Mouse (Mus musculus): ENCODE measurements around the gene N4bp2l2.
"Not testable (repeated sequence)": the region's sequence is repeated elsewhere in the genome, so short reads cannot be mapped to it uniquely, and the experiment has no call there.

Gene N4bp2l2

DNA sequence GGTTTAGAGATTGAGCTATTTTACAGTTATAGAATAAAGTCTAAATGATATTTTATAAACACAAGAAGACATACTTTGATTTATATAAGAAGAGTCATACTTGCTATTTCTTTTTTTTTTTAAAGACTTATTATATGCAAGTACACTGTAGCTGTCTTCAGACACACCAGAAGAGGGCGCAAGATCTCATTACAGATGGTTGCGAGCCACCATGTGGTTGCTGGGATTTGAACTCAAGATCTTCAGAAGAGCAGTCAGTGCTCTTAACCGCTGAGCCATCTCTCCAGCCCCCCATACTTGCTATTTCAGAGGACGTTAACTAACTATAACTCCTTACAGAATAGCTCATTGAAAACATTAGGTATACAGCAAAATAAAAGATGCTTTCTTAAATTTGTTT is 22.6 kb downstream of the N4bp2l2 start:
- not testable (repeated sequence) for DNase-seq (ENCODE audit: low spot score)

DNA sequence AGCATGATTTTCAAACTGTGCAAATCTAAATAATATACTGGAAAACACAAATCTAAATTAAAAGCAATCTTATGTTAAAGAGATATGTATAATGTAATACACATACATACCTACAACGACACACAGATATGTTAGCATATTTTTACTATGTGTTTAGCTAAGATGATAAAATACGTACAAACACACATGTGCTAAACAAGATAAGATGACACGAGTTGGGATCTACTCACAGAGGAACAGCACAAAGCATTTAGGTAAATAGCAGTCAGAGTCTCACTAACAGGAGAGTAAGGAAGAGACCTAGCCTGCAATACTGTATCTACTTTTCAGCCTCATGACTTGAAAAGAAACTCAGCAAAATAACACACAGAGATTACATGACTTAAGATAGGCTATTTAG is 24.5 kb downstream of the N4bp2l2 start:
- DNase-seq (ENCODE audit: low spot score) = no peak

DNA sequence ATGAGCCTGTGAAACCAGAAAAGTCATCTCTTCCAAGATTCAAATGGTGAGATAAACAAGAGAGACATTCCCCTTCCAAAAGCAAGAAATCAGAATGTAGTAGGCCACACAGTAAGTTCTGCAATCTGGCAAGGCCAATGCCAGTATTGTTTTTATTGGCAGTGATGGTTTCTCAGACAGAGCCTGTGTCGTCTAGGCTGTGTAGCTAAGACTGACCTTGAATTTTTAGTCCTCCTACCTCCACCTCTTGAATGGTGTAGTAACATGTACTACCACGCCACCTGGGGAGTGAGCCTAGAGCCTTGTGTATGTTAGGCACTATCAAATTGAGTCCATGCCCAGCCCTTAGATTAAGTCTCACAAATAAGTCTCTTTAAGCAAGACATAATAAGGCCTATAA is 36.3 kb downstream of the N4bp2l2 start:
- DNase-seq (ENCODE audit: low spot score) = no peak

DNA sequence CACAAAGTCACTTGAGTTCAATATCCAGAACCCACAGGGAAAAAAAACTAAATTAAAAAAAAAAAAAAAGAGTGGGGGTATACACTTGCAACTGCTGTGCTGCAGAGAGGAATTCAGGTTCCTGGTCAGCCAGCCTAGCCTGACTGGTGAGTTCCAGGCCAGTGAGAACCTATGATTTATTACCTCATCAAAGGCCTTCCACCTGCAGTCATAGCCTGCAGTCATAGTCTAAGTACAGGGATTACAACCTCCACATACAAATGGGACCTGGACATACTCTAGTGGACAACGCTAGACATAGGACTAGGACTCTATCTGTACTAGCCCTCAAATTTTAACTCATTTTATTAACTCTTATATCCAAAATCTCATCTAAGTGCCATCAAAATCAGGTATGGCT is 36.7 kb downstream of the N4bp2l2 start:
- DNase-seq (ENCODE audit: low spot score) = no peak

DNA sequence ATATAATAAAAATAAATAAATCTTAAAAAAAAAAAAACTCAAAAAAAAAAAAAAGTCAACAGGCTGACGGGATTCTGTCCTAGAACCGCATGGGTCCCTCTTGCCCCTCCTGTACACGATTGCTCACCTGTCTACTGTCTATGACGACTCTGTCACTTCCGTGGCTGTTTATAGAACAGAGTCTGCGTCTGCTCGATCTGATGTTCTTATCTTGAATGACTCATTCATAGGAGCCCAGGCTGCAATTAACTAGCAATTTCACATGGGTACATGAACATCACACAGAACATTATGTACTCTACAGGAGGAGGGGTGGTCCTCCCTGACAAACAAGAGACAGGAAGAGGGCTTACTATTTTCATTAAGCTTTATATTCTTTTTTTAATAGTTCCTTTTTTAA is 40.5 kb downstream of the N4bp2l2 start:
- DNase-seq (ENCODE audit: low spot score) = no peak

DNA sequence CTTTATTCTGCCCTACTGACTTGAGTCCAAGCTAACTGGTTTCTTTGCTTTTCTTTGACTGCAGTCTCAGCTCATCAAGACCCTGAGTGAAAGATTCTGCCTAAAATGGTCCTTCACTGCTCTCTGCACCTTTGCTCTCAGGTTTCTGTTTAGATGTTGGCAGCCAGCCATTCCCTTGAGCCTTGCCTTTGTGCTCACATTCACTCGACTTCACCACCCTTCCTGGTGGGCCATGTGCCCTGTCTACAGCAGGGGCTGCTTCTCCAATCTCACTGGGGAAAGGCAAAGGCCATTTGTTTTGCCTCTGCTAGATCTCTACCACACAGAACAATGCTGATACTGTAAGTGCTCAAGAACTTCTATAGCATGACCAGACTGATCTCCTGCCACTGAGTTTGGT is 43.2 kb downstream of the N4bp2l2 start:
- peak; percentile 16 for DNase-seq (ENCODE audit: low spot score)

DNA sequence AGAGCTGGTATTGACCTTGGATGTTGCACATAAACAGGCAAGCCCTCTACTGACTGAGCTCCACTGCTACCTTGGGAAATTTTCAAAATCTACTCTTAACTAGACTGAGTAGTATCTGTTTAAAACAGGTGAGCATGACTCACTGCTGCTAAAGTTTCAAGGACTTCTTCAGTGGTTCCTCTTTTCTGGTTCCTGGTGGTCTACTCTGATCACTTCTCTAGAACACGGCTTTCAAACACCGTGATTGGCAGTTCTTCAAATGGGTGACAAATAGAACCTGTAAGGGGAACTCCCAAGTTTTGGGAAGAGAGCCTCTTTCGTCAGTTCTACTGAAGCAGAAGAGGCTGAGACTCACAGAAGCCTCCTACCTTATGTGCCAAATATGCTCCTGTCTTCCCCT is 44.4 kb downstream of the N4bp2l2 start:
- DNase-seq (ENCODE audit: low spot score) = peak; percentile 42

DNA sequence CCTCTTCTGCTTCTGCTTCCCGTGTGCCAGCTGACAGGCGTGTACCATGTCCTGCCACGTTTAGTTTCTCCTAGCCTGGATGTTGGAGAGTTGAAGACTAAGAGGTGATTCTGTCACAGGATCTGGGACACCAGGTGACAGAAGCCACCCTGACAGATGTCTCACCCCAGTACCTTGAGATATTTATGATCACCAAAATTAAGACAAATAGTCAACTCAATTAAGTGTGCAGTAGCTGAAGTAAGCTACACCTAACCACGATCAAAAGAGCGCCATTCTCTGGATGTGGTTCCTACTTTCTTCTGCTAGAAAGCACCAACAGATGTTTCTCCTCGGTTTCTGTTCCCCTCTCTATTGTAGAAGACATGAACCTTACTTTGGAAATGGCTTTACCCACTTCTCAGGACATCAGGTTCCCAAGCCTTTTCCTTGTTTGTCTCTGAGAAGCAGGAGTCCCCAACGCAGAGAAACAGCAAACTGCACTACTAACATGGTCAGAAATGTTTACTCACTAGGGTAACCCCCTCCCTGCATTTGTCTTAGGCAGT is 45.3 kb downstream of the N4bp2l2 start:
- DNase-seq (ENCODE audit: low spot score) = no peak

DNA sequence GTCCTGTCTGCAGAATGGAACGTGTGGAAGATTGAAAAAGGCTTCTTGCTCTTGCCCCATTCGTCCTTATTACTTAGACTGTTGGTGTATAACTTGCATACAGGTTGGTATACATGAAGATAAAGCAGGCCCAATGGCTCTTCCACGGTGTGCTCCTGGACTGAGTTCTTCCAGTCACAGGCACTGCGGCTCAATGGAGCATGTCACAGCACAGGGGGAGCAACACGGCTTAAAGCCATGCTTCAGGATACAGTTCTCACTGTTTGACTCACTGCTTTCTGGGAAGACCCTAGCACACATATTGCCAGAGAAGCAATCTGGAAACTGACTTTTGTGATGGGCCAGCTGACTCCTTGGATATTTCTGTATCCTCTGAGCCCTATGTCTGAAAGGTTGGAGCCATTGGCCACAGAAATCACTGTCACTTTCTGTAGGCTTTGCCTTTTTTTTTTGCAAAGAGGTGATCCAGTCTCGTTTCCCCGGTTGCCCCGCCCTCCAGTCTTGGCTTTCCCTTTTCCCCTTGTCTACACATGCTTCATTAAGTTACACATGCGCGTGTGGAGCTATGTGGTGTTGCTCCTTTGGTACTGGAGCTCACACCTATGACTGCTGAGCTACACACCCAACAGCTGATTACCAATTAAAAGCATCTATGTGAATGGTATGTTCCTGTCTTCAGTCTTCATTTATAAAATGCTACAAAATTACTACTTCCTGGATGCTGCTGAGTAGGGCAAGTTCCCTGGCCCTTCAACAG is 47.2 kb downstream of the N4bp2l2 start:
- DNase-seq (ENCODE audit: low spot score) = no peak

DNA sequence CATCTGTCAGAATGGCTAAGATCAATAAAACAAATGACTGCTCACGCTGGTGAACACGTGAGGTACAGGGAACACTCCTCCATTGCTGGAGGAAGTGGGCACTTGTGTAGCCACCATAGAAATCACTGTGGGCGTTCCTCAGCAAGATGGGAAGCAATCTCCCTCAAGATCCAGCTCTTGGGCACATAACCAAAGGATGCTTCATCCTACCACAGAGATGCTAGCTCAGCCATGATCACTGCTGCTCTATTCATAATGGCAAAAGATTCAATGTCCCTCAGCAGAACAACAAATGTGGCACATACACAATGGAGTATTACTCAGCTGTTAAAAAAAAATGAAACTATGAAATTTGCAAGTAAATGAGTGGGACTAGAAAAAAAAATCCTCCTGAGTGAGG is 49.3 kb downstream of the N4bp2l2 start:
- no peak for DNase-seq (ENCODE audit: low spot score)

DNA sequence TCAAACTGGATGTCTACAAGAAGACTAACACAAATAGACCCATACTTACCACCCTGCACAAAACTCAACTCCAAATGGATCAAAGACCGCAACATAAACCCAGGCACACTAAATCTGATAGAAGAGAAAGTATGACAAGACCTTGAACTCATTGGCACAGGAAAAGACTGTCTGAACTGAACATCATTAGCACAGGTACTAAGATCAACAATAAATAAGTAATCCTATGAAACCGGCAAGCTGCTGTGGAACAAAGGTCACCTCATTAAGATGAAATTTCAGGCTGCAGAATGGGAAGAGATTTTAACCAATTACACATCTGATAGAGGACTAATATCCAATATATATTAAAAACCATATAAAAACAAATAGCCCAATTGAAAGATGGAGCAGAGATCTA is 49.8 kb downstream of the N4bp2l2 start:
- no peak for DNase-seq (ENCODE audit: low spot score)

DNA sequence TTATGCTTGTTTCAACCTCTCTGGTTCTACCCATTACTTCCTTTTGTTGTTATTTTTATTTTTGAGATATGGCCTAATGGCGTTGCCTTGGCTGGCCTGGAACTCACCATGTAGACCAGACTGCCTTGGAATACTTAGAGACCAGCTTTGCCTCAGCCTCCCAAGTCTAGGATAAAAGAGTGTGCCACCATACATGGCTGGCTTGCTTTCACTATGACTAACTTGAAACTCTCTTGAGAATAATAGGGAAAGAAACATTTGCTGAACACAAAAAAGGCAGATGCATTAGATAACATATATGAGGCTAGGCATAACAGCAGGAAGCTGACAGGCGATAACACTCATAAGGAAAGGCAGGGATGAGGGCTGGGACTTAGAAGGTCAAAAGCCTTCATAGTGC is 51.9 kb downstream of the N4bp2l2 start:
- no peak for DNase-seq (ENCODE audit: low spot score)

DNA sequence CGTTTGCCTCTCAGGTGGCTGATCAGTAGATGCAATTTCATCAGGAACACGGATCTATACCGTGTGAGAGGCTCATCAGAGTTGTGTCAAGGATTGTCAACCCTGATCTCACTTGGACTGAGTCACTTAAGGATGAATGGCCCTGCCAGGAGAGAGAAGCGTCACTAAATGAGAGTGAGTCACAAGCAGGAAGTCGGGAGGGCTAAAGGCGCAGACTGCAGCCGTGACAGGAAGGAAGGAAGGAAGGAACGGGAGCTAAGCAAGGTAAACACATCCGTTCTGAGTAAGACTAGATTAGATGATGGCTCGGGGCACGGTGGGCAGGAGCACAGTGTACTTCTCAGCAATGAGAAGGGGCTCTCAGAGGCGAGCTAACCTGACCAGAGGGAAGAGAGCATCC is 54.3 kb downstream of the N4bp2l2 start:
- DNase-seq (ENCODE audit: low spot score) = no peak

DNA sequence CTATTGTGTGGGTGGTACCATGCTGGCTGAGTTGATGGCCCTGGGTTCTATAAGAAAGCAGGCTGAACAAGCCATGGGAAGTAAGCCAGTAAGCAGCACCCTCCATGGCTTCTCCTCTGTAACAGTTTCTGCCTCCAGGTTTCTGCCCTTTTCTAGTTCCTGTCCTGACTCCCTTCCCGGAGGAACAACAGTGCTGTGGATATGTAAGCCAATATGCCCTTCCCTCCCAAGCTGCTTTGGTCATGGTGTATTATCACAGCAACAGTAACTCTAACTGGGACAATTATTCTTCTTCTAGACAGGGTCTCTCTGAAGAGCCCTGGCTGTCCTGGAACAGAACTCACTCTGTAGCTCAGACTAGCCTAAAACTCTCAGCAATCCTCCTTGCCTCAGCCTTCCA is 54.8 kb downstream of the N4bp2l2 start:
- DNase-seq (ENCODE audit: low spot score) = no peak

DNA sequence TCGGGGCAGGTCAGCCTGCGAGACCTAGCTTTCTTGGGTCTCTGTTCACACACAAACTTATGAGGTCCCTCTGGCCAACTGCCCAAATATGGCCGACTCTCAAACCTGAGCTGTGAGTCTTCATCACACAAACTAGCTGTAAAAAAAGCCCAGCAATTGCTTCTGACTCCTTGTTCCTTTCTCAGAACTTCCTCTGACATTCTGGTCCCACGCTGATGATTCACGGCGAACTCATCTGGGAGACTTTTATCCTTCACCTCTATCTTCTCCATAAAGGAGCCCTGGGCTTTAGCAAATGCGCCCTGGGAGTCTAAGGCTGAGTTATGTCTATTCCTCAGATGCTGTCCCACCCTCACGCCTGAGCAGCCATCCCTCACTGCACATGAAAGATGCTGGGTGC is 58.4 kb downstream of the N4bp2l2 start:
- DNase-seq (ENCODE audit: low spot score) = no peak

DNA sequence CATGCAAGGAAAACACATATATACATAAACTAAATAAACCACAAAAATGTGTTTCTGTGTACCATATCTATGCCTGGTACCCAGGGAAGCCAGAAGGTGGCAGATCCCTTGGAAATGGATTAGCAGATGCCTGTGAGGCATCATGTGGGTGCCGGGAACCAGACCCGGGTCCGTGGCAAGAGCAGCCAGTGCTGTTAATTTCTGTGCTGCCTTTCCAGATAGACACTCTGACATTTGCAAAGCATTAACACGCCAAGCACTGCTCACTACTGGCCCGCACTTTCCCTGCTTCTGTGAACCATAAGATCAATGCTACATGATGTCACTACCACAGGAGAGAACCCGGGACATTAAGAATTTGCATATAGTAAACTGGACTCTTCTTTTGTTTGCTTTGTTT is 59.9 kb downstream of the N4bp2l2 start:
- DNase-seq (ENCODE audit: low spot score) = no peak

DNA sequence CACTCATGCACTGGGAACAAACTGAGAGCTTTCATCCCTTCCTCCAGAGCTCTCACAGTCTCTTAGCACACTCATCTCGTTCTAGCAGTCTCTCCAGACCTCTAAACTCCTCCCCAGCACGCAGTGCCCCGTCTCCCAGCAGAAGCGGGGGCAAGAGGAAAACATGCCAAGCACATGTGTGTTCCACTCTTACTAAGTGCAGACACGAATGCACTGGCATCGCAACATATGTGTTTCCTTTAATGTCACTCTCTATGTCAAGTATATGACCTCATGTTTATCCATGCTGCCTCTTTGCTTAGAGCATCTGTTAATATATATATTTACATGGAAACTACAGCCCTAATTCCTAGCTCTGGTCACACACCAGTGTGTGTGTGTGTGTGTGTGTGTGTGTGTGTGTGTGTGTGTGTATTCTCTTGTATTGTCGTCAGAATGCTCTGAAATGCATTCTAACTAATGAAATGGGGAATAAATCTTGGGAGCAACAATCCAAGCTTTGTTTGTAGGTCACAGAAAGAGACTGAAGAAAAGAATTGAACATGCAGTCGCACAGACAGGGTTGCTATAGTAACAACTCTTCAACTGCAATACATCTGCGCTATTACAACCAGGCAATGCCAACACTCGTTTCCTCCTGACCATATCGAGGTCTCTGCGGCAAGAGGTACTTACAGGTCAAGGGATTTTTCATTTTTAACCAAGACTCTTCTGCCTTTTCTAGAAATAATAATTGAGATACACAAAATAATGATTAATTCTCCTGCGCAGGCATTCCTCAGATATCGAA is 64.3 kb downstream of the N4bp2l2 start:
- DNase-seq (ENCODE audit: low spot score) = no peak

DNA sequence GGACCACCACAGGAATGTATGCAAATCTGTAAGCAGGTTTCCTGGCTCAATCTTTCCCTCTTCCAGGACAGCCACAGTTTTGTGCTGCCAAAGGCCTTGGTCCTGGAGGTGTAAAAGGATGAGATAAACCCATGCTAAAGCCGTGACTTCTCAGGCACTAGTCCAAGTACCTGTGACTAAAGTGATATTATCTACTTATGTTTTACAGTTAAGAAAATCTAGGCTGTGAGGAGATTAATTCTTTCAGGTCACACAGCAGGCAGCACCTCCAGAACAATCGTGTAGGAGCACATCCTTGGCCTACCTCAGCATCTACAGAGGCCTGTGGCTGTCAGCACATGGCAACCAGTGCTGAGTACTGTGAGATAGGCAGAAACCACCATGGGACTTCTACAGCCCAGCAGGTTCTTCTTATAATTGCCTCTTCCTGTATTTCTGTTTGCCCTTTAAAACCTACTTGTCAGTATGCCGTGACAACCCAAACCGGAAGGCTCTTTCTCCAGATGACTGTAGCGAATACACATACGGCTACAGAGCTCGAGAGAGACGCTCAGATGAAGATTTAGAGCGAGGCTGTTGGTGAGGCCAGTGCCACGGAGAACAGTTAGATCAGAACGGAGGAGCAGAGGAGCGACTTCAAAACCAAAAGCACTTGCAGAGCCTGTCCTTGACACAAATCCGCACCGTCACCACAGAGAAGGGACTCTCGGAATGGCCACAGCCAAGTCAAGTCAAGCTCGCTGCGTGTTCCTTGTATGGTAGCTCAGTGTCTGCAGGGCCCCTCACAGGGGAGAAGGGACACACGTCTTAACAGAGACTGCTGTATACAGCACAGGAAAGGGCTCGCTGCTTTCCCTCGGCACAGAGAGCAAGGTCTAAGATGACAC is 65.2 kb downstream of the N4bp2l2 start:
- DNase-seq (ENCODE audit: low spot score) = no peak

DNA sequence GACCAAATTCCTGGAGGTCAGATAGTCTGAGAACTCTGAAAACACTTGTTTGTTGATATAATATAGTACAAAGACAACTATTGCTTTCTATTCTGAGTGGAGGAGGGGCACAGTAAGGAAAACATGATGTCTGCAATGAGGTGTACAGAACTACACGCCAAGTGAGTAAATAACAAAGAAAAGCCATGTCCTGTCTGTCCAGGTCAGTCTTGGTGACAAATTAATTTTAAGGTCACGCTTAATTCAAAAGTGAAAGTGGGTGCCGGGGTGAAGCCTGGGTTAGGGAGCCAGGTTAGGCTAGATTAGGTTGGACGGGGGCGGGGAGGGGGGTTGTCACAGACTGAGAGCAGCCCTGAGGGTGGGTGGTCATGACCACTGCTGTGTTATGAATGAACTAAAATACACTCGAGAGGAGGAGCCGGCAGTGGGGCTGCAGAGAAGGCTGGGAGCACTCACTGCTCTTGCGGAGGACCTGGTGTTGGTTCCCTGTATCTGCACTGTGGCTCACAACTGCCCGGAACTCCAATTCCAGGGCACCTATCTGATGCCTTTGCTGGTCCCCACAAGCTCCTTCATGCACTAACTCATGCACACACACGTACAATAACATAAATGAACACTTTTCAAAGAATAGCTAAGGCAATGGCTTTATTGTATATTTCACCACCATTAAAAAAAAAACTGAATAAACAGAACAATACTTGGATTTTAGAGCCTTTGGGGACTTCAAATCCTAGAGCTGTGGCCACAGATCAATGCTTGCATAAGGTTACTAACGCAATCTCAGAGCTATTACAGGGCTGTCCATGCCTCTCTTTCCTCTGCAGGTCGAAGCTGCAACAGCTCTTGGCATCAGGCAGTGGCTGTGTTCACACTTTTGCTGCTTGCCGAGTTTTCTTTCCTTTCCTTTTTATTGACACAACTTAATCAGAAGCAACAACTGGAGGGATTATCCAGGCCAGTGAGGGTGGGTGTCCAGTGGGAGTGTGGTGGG is 66.4 kb downstream of the N4bp2l2 start:
- no peak for DNase-seq (ENCODE audit: low spot score)

DNA sequence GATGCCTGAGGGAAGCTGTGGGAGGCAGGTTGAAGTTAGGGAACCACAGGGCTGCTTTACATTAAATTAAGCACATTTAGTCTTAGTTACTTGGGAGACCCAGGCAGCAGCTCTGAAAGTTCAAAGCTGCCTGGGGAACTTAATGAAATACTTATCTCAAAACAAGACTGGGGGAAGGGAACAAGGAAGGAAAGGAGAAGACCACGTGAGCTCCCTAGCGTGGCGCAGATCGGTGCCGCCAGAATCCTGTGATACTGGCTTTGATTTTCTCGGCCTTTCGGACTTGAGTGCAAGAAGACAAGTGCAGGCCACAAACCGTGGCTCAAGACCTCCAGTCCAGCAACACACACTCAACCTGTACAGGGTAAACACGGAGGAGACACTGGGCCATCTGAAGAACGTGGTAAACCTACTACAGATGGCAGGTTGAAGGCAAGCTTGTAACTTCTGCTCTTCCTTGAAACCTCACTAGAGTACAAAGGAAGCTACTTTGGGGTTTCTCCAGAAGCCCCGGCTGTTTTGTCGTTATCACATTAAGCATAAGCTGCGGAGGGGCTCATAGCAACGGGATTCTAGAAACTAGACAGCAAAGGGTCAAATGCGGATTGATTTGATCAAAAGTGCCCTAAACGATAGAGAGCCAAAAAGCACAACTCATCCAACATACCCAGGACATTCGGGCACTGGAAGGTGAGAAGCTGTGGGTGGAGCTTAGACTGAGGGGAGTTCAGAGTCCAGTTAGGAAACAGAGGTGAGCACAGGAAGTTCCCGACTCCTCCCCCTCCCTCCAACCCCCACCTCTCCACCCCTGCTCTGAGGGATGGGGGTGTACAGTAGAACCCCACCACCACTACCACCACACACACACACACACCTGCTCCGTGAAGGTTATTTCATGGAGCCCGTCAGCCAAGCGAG is 67.5 kb downstream of the N4bp2l2 start:
- no peak for DNase-seq (ENCODE audit: low spot score)

All from lung, postnatal 25 days (tissue).